Mouse (Mus musculus): ENCODE measurements around the gene Dph6. TPM values are rescaled to one million over a fixed set of nuclear protein-coding genes. Genes with fewer than 3 reads are reported as not detected.

Dph6 gene
- polyA plus RNA-seq (2016; fragmentation: Nextera tagmentation; extraction: Ambion mirVana) = 26.9 and 28.4 TPM in 2 replicates

DNA sequence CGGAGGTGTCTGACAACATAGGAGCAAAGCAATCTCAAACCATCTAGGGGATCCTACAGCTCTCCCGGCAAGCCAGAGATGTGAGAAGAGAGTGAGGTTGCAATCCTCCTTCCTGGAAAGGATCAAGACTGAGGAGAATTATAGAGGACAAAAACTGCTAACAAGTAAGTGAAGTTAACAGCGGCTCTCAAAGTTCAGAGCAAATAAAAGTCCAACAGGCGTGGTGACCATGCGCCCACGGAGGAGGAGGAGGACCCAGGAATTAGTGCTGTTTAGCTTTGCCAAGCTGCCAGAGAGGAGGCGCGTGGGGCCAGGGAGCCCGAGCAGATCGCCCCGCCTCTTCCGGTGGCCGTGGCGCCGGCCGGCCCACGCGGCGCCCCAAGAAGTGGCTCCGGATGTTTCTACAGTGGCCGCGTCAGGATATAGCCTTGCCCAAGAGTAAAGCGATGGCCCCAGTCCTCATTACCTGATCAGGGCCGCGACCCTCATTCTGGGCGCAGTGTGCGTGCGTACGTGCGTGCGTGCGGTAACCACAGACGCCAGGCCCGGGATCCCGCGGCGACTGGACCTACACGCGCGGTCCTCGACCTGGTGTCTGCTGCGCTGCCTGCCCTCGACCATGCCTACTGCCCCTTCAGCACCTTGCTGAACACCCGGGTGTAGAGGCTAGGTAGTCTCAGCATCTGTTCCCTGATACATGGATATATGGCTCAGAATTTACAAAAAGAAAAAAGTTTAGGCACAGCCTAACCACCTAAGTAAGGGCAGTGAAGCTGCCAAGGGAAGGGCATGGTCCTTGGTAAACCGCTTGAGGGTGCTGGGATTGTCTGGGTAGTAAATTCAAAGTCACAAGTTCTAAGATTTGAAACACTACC is at the start of gene Dph6:
TSS of gene Dph6 (minus strand) at position 600 of the 875 bp plus-strand sequence.
- WGBS = under 1% methylated on average over 45 of the region's 45 CpGs
- peak within 1 kb of the TSS; percentile 91 for H3K27ac ChIP-seq
- peak within 1 kb of the TSS; percentile 51 for H3K4me2 ChIP-seq (replicated peaks)
- H3K4me3 ChIP-seq = peak within 1 kb of the TSS; percentile 56
- no peaks in the 10 kb centered on the region for H3K9me3 ChIP-seq
- ATAC-seq (ENCODE audit: insufficient number of reproducible peaks, insufficient read depth, low FRiP score, low TSS enrichment) = peak; percentile 98
- H3K4me1 ChIP-seq = peaks cover 5% of the 10 kb centered on the region; the same call in 1 of the 2 replicates
- H3K27me3 ChIP-seq = no peaks in the 10 kb centered on the region
- no peaks in the 10 kb centered on the region for H3K36me3 ChIP-seq
- H3K9ac ChIP-seq = peak within 1 kb of the TSS; percentile 71

DNA sequence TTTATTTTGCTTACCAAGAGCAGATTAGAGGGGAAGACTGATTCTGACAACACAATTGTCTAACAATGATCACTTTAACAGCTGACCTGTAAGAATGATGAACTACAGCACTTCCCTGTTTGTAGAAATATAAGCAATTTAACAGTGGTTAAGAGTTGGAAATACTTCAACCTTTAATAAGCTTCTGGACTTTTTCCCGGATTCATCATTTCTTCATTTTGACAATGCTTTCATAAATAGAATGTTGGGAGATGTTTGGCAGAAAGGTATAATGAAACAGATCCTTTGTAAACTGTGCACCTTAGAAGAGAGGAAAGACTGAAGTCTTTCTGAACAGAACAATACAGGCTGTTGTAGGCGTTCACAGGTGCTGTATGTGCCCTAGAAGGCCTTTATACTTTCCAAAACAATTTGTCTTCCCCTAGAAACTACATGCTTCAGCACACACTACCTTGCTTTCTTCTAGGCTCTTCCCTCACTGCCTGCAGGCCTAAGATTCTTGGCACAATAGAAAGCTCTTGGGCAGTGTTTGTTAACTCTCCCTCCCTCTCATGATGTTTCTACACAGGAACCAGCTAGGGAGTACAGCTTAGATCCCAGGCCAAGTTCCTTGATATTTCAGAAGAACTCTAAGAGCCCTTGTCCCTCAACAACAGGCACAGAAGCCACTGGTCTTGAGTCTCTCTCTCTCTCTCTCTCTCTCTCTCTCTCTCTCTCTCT is 46.4 kb upstream of the Dph6 start:
- H3K4me3 ChIP-seq = no peak overlapping the region
- H3K4me2 ChIP-seq (replicated peaks) = no peak overlapping the region
- H3K9me3 ChIP-seq = no peaks in the 10 kb centered on the region
- no peaks in the 10 kb centered on the region for H3K36me3 ChIP-seq
- H3K27me3 ChIP-seq = no peaks in the 10 kb centered on the region
- ATAC-seq (ENCODE audit: insufficient number of reproducible peaks, insufficient read depth, low FRiP score, low TSS enrichment) = no peak
- no peak overlapping the region for H3K9ac ChIP-seq
- no peaks in the 10 kb centered on the region for H3K4me1 ChIP-seq
- no peak overlapping the region for H3K27ac ChIP-seq
- WGBS = 68% methylated on average over 2 of the region's 2 CpGs

DNA sequence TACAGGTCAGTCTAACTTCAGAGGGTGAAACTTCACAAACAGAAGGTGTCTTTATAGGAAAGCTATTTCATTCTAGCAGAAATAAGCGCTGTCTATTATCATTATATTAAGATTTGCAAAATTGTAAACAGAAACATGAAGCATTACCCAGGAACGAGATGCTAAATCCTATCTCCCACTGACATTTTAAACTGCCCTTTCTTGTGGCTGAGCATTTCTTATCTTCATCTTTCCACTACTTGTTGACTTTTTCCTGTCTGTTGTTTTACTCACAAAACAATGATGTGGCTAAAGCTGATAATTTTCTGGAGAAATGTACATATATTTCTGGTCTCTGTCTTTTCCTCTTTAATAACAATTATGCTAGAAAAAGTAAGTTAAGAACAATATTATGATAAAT is 36.8 kb upstream of the Dph6 start:
- Histone ChIP-seq H3K36me3 (no peaks in the 10 kb centered on the region), H3K4me2 (replicated peaks) (no peak overlapping the region), H3K27ac (no peak overlapping the region), H3K4me1 (no peaks in the 10 kb centered on the region), H3K27me3 (no peaks in the 10 kb centered on the region), H3K4me3 (no peak overlapping the region), H3K9me3 (no peaks in the 10 kb centered on the region), H3K9ac (no peak overlapping the region)
- no peak for ATAC-seq (ENCODE audit: insufficient number of reproducible peaks, insufficient read depth, low FRiP score, low TSS enrichment)
- 68% methylated on average over 2 of the region's 2 CpGs for WGBS

DNA sequence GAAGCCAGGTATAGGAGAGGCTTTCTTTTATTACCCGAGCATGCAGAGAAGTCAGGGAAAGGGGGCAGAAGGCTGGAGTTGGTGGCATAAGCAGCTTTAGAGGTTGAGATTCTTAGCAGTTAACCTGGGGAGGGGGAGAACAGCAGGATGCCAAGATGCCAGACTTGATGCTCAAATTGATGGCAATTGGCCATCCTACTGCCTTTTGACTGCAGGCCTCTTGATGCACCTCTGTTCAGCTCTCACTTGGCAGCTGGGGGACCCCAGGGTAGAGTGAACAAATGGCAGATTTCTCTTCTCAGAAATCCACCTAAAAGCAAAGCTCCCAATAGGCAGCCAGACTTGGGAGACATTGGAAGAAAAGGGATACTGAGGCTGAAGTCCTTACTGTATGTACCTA is 32.7 kb upstream of the Dph6 start:
- H3K27ac ChIP-seq = no peak overlapping the region
- 83% methylated on average over 1 of the region's 1 CpGs for WGBS
- no peaks in the 10 kb centered on the region for H3K27me3 ChIP-seq
- H3K9me3 ChIP-seq = no peaks in the 10 kb centered on the region
- H3K9ac ChIP-seq = no peak overlapping the region
- no peak overlapping the region for H3K4me3 ChIP-seq
- H3K4me1 ChIP-seq = no peaks in the 10 kb centered on the region
- H3K4me2 ChIP-seq (replicated peaks) = no peak overlapping the region
- no peak for ATAC-seq (ENCODE audit: insufficient number of reproducible peaks, insufficient read depth, low FRiP score, low TSS enrichment)
- no peaks in the 10 kb centered on the region for H3K36me3 ChIP-seq

DNA sequence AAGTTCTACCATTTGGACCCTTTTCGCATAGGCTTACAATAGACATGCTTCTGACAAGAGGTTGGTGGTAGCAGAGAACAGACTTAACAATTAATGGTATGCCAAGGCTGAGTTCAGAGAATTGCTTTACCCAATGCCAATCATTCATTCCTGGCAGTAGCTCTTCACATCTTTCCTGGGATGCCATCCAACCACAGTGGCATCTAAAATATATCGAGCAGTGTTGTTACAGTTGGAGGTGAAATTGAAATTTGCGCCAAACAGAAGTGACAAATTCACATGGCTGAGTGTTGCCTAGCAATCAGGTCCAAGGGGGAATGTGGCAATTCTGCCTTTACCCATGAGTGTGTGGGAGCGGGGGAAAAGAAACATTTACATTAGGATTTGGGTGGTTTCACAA is 32.3 kb upstream of the Dph6 start:
- ATAC-seq (ENCODE audit: insufficient number of reproducible peaks, insufficient read depth, low FRiP score, low TSS enrichment) = no peak

DNA sequence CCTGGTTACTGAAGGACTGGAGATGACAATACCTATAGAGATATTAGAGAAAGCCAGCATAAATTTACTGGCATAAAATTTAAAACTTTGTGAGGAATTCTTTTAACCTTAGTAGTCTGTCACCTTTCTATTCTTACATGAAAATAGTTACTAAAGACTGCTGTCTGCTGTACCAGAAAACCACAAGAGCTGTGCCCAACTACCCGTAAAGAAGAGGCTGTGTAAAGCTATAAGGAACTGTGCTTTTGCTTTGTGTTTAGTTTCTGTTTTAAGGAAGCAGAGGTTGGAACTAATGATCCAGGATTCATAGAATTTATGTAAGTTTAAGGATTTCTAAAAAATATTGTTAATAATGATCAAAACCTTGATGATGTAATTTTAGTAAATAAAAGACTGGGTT is 19.1 kb upstream of the Dph6 start:
- no peak for ATAC-seq (ENCODE audit: insufficient number of reproducible peaks, insufficient read depth, low FRiP score, low TSS enrichment)

More for the DNA sequence above, 32.3 kb upstream of the Dph6 start:
- no peaks in the 10 kb centered on the region for H3K36me3 ChIP-seq
- H3K9ac ChIP-seq = no peak overlapping the region
- WGBS = 91% methylated on average over 4 of the region's 4 CpGs
- H3K27ac ChIP-seq = no peak overlapping the region
- H3K27me3 ChIP-seq = no peaks in the 10 kb centered on the region
- H3K4me3 ChIP-seq = no peak overlapping the region
- no peak overlapping the region for H3K4me2 ChIP-seq (replicated peaks)
- H3K4me1 ChIP-seq = no peaks in the 10 kb centered on the region
- H3K9me3 ChIP-seq = no peaks in the 10 kb centered on the region

DNA sequence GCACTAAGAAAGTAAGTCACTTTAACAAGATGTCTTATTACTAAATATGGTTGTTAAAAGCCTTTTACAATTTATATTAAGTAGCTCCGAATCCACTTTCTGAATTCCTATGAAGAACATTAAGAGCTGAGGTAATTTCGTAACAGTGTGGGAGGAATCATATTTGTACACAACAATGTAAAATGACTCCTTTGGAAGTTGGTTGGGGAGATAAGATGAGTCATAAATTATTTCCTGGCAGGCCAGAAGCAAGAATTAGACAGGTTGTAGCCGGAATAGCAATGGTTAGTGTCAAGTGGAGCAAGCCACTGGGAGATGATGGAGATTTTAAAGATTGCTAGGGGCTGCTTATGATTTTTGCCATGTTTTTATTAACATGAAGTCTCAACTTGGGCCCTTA is 16.2 kb upstream of the Dph6 start:
- Histone ChIP-seq H3K9me3 (no peaks in the 10 kb centered on the region), H3K4me3 (no peak overlapping the region), H3K9ac (no peak overlapping the region), H3K36me3 (no peaks in the 10 kb centered on the region), H3K4me1 (no peaks in the 10 kb centered on the region), H3K27ac (no peak overlapping the region), H3K4me2 (replicated peaks) (no peak overlapping the region), H3K27me3 (no peaks in the 10 kb centered on the region)
- ATAC-seq (ENCODE audit: insufficient number of reproducible peaks, insufficient read depth, low FRiP score, low TSS enrichment) = no peak
- WGBS = 83% methylated on average over 3 of the region's 3 CpGs

More for the DNA sequence above, 19.1 kb upstream of the Dph6 start:
- no peaks in the 10 kb centered on the region for H3K36me3 ChIP-seq
- no peaks in the 10 kb centered on the region for H3K4me1 ChIP-seq
- no peaks in the 10 kb centered on the region for H3K9me3 ChIP-seq
- no peak overlapping the region for H3K9ac ChIP-seq
- H3K27me3 ChIP-seq = no peaks in the 10 kb centered on the region
- H3K4me3 ChIP-seq = no peak overlapping the region
- no peak overlapping the region for H3K4me2 ChIP-seq (replicated peaks)
- 81% methylated on average over 1 of the region's 1 CpGs for WGBS
- no peak overlapping the region for H3K27ac ChIP-seq

DNA sequence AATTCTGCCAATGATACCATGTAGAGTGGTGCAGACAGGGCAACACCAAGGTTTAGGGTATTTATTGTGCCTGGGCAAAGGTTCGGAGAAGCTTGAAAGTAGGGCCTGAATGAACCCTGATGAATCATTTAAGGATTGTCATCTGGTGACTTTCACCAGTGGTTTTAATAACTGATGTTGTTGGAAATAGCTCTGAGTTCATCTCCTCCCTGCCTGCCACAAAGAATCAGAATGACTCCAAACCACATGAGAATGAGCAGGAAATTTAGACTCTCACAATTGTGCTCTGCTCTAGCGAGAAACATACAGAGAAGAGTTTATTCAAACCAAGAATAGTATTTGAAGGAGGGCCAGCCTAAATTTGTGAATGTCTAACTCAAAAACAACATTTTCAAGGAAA is 4.2 kb upstream of the Dph6 start:
- no peaks in the 10 kb centered on the region for H3K9me3 ChIP-seq
- no peak overlapping the region for H3K27ac ChIP-seq
- H3K4me1 ChIP-seq = peaks cover 3% of the 10 kb centered on the region; the same call in 1 of the 2 replicates
- ATAC-seq (ENCODE audit: insufficient number of reproducible peaks, insufficient read depth, low FRiP score, low TSS enrichment) = no peak
- H3K4me3 ChIP-seq = no peak overlapping the region
- no peaks in the 10 kb centered on the region for H3K36me3 ChIP-seq
- 75% methylated on average over 2 of the region's 2 CpGs for WGBS
- H3K9ac ChIP-seq = no peak overlapping the region
- H3K27me3 ChIP-seq = no peaks in the 10 kb centered on the region
- H3K4me2 ChIP-seq (replicated peaks) = no peak overlapping the region

DNA sequence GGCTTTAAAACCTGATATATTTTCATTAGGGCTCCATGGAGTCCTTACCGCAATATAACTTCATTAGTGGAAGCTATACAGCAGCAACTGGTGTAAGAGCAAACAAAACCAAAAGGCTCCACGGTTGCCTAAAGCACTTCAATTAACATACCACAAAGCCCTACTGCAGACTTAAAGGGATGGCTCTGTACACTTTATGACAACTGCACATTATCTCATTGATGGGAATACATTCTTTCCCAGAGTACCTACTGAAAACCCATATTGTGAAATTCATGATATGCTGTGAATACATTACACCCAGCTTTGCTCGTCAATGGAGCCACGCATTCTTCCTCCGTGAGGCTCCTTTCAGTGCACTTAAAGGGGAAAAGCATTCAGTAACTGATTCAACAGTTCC is 8.5 kb downstream of the Dph6 start:
- H3K36me3 ChIP-seq = 0 out of 2 replicates have a peak, but pooled peaks cover 3% of the 10 kb centered on the region
- no peak for ATAC-seq (ENCODE audit: insufficient number of reproducible peaks, insufficient read depth, low FRiP score, low TSS enrichment)
- H3K4me2 ChIP-seq (replicated peaks) = no peak overlapping the region
- H3K9ac ChIP-seq = no peak overlapping the region
- H3K27me3 ChIP-seq = no peaks in the 10 kb centered on the region
- H3K4me1 ChIP-seq = no peaks in the 10 kb centered on the region
- no peak overlapping the region for H3K27ac ChIP-seq
- WGBS = 59% methylated on average over 5 of the region's 5 CpGs
- no peaks in the 10 kb centered on the region for H3K9me3 ChIP-seq
- no peak overlapping the region for H3K4me3 ChIP-seq

DNA sequence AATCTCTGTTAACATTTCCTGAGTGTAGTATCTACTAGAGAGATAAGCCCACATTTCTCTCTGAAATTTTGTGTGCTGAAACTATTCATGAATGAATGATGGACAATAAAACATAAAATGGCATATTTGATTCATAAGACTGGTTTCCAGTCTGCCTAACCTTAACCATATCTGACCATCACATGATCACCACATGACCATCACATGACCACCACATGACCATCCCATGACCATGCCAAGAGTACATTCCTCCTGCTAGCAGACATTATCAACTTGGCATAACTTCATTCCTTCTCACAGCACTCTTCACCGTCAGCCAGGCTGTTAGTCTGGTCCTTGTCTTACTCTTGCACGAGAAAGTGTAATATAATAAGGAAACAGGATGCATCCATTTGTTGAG is 10.9 kb downstream of the Dph6 start:
- WGBS = 92% methylated on average over 2 of the region's 2 CpGs
- no peaks in the 10 kb centered on the region for H3K4me1 ChIP-seq

DNA sequence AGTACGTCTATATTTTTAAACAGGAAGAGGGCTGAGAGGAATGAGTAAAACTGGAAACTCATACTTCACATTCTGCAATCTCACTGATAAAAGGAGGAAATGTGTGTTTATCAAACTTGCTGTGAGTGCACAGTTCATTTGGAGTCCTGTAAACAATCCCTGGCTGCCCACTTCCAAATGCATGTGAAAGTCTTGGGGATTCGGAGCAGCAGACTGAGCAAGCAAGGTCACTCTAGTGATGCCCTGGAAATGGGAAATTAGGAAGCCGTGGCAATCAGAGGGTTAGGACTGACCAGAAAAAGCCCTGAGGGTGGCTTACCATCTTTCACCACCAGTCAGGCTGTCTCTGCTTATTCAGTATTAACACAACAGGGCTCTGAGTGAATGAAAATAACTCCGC is 30.1 kb downstream of the Dph6 start:
- Histone ChIP-seq H3K9me3 (no peaks in the 10 kb centered on the region), H3K4me3 (no peak overlapping the region), H3K4me1 (no peaks in the 10 kb centered on the region; the same call in 1 of the 2 replicates), H3K27me3 (no peaks in the 10 kb centered on the region), H3K4me2 (replicated peaks) (no peak overlapping the region), H3K36me3 (no peaks in the 10 kb centered on the region), H3K9ac (no peak overlapping the region), H3K27ac (no peak overlapping the region)
- ATAC-seq (ENCODE audit: insufficient number of reproducible peaks, insufficient read depth, low FRiP score, low TSS enrichment) = no peak
- WGBS = 18% methylated on average over 4 of the region's 4 CpGs

More for the DNA sequence above, 10.9 kb downstream of the Dph6 start:
- Histone ChIP-seq H3K27me3 (no peaks in the 10 kb centered on the region), H3K36me3 (0 out of 2 replicates have a peak, but pooled peaks cover 3% of the 10 kb centered on the region), H3K9ac (no peak overlapping the region), H3K27ac (no peak overlapping the region), H3K4me2 (replicated peaks) (no peak overlapping the region), H3K4me3 (no peak overlapping the region), H3K9me3 (no peaks in the 10 kb centered on the region)
- ATAC-seq (ENCODE audit: insufficient number of reproducible peaks, insufficient read depth, low FRiP score, low TSS enrichment) = no peak

DNA sequence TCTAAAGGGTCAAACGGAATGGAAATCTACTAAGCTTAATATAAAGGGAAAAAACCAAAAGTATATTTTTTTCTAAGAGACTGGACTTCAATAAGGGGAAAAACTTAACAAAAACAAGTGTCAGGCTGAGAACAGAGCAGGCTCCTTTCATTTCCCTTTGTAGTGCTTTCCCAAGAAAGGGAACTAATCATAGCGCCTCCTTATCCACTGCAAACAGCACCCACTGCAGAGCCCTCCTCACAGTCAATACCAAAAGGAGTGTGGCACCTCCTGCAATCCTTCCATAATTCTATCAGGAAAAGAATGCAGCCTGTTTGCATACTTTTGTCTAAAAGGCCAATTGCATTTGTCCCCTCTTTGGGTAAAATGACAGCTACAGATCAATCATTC is 32.2 kb downstream of the Dph6 start:
- no peak for ATAC-seq (ENCODE audit: insufficient number of reproducible peaks, insufficient read depth, low FRiP score, low TSS enrichment)
- no peak overlapping the region for H3K9ac ChIP-seq
- H3K27me3 ChIP-seq = no peaks in the 10 kb centered on the region
- H3K36me3 ChIP-seq = no peaks in the 10 kb centered on the region
- no peak overlapping the region for H3K27ac ChIP-seq
- H3K4me1 ChIP-seq = no peaks in the 10 kb centered on the region; the same call in 1 of the 2 replicates
- H3K4me2 ChIP-seq (replicated peaks) = no peak overlapping the region
- 10% methylated on average over 2 of the region's 2 CpGs for WGBS
- H3K9me3 ChIP-seq = no peaks in the 10 kb centered on the region
- H3K4me3 ChIP-seq = no peak overlapping the region

All from embryonic facial prominence, embryonic 12.5 days (tissue).